Mouse (Mus musculus): Measurements from ENCODE around the gene Vax2.

GRCm38 (mm10) chr6:83695731-83696130 lies 15.3 kb upstream of the Vax2 start:
- TF ChIP-seq CTCF (IDR thresholded peaks at IDR 0.05; ENCODE audit: low read depth), result peak; percentile 41
- no peak for TF ChIP-seq EP300 (IDR thresholded peaks at IDR 0.05; ENCODE audit: low read depth)

Data from heart, postnatal 0 days (tissue).